Mouse (Mus musculus) liver, embryonic 14.5 days (tissue): ENCODE data around the gene Heyl. TPM values are rescaled to one million over a fixed set of nuclear protein-coding genes. Genes with fewer than 3 reads are reported as not detected.

Experiments used
- ATAC-seq: fragments of 200-750 bp; cut with Nextera tagmentation; 2 replicates; pipeline ENCODE4 v1.8.0; 2017; ENCODE audit warnings: moderate number of reproducible peaks, mild to moderate bottlenecking, moderate library complexity; ENCODE audit not compliant: insufficient read depth
- DNase-seq, 3 experiments: peaks; one replicate each; pipeline ENCODE4 v3.0.0-alpha.2; 2012 to 2013; ENCODE audit warnings: low read depth in 3 of 3, low spot score in 3 of 3
- H3K27ac ChIP-seq: fragments of 300-500 bp; sonication (generic); 2 replicates; pipeline ENCODE4 v1.5.1; 2014; ENCODE audit warnings: moderate library complexity, mild to moderate bottlenecking, control low read depth, inconsistent platforms
- H3K27me3 ChIP-seq: fragments of 300-500 bp; sonication (generic); 2 replicates; pipeline ENCODE4 v1.6.1; 2014; ENCODE audit warnings: mild to moderate bottlenecking, low read length, moderate library complexity; ENCODE audit not compliant: control insufficient read depth, insufficient read depth
- H3K36me3 ChIP-seq: fragments of 300-500 bp; sonication (generic); replicated peaks from 2 replicates; pipeline ENCODE4 v1.6.1; 2014; ENCODE audit warnings: low read depth; ENCODE audit not compliant: control insufficient read depth, insufficient read depth
- H3K4me1 ChIP-seq, 2 experiments: fragments of 200-500 bp in 1 of 2; fragments of 300-500 bp in 1 of 2; sonication (generic) in 1 of 2; replicated peaks; 2 replicates each; pipeline ENCODE4 v1.6.1; 2012 to 2014; ENCODE audit warnings: antibody characterized with exemption in 1 of 2, inconsistent platforms in 1 of 2, low read length in 1 of 2; ENCODE audit not compliant: control insufficient read depth in 2 of 2, insufficient read depth in 2 of 2
- H3K4me2 ChIP-seq: fragments of 300-500 bp; sonication (generic); 2 replicates; pipeline ENCODE4 v1.6.1; 2014; ENCODE audit warnings: low read depth, mild to moderate bottlenecking, control low read depth, moderate library complexity
- H3K4me3 ChIP-seq, 2 experiments: fragments of 200-500 bp in 1 of 2; fragments of 300-500 bp in 1 of 2; sonication (generic) in 1 of 2; 2 replicates each; pipeline ENCODE4 v1.5.1; 2012 to 2014; ENCODE audit warnings: low read depth in 2 of 2, low read length in 2 of 2, mild to moderate bottlenecking in 2 of 2, control low read depth in 1 of 2, inconsistent platforms in 1 of 2, moderate library complexity in 1 of 2; ENCODE audit not compliant: insufficient read depth in 1 of 2
- H3K9ac ChIP-seq: fragments of 300-500 bp; sonication (generic); replicated peaks from 2 replicates; pipeline ENCODE4 v1.6.1; 2014; ENCODE audit warnings: mild to moderate bottlenecking, control low read depth, moderate library complexity
- H3K9me3 ChIP-seq: fragments of 300-500 bp; sonication (generic); 2 replicates; pipeline ENCODE4 v1.6.1; 2016; ENCODE audit warnings: low read length, mixed read lengths; ENCODE audit not compliant: control insufficient read depth
- CTCF ChIP-seq: IDR thresholded peaks from 2 replicates; pipeline ENCODE4 v1.5.1; 2016; ENCODE audit warnings: antibody characterized with exemption, low read depth, control low read depth
- EP300 ChIP-seq: IDR thresholded peaks from 2 replicates; pipeline ENCODE4 v1.6.1; 2016; ENCODE audit warnings: antibody characterized with exemption, low read depth
- WGBS: fragments of 180-500 bp; shearing (Covaris S2); extraction: QIAGEN DNeasy Blood & Tissue Kit; methylation state at CpG from one replicate; pipeline ENCODE4 v1.1.7; 2014; ENCODE audit not compliant: insufficient replicate concordance; 5-methylcytosine and 5-hydroxymethylcytosine counted together
- polyA plus RNA-seq, 2 experiments: library from polyadenylated mRNA; depleted of rRNA in 1 of 2; stranded (reverse) in 1 of 2; unstranded in 1 of 2; fragments of >200 nt; fragmentation: Nextera tagmentation in 1 of 2; extraction: Ambion mirVana in 1 of 2; gene quantifications; 2 replicates each; pipeline versions ENCODE4 v1.2.1 to v1.2.3; 2012 to 2014

Heyl gene
- polyA plus RNA-seq, 2 experiments: 0.42 to 0.46 TPM

- H3K9ac ChIP-seq: no peak overlapping the region
- H3K4me1 ChIP-seq: 0 out of 4 replicates have a peak, but pooled peaks cover 0 to 2% of the 10 kb centered on the region in 2 experiments
- 57% methylated on average over 6 of the region's 6 CpGs for WGBS
- DNase-seq (no peak), ATAC-seq (no peak)
- H3K27me3 ChIP-seq: peaks cover 50% of the 10 kb centered on the region
- H3K27ac ChIP-seq: no peak overlapping the region
- no peak overlapping the region for H3K4me2 ChIP-seq
- H3K36me3 ChIP-seq: no peaks in the 10 kb centered on the region
- no peak overlapping the region for H3K4me3 ChIP-seq
- TF ChIP-seq CTCF: no peak
- TF ChIP-seq EP300: no peak
- no peaks in the 10 kb centered on the region for H3K9me3 ChIP-seq
Observed at GRCm38 (mm10) chr4:123237386-123238266, 4.3 kb downstream of the Heyl start.

GRCm38 (mm10) chr4:123239361-123240203 lies 6.2 kb downstream of the Heyl start:
- H3K4me1 ChIP-seq: 0 out of 4 replicates have a peak, but pooled peaks cover 0 to 2% of the 10 kb centered on the region in 2 experiments
- H3K4me2 ChIP-seq: no peak overlapping the region; the same call in 1 of the 2 replicates
- no peak overlapping the region for H3K27ac ChIP-seq
- TF ChIP-seq CTCF (no peak), EP300 (no peak)
- H3K9me3 ChIP-seq: no peaks in the 10 kb centered on the region
- no peak overlapping the region for H3K9ac ChIP-seq
- ATAC-seq (no peak), DNase-seq (no peak)
- 10% methylated on average over 58 of the region's 58 CpGs for WGBS
- H3K36me3 ChIP-seq: no peaks in the 10 kb centered on the region
- H3K27me3 ChIP-seq: peaks cover 38% of the 10 kb centered on the region
- peak overlapping the region in 1 of 2 experiments; percentile 10; a peak in 1 of 4 replicates for H3K4me3 ChIP-seq

- ATAC-seq (no peak), DNase-seq (no peak)
- no peaks in the 10 kb centered on the region for H3K9me3 ChIP-seq
- no peak for TF ChIP-seq EP300
- TF ChIP-seq CTCF: no peak
- H3K9ac ChIP-seq: no peak overlapping the region
- no peak overlapping the region for H3K4me2 ChIP-seq
- H3K27ac ChIP-seq: no peak overlapping the region
- 69% methylated on average over 7 of the region's 7 CpGs for WGBS
- H3K4me1 ChIP-seq: no peaks in the 10 kb centered on the region
- peaks cover 3% of the 10 kb centered on the region; the same call in 1 of the 2 replicates for H3K27me3 ChIP-seq
- no peak overlapping the region for H3K4me3 ChIP-seq
- H3K36me3 ChIP-seq: no peaks in the 10 kb centered on the region
Observed at GRCm38 (mm10) chr4:123246221-123246620, 12.9 kb downstream of the Heyl start.

- no peak overlapping the region for H3K27ac ChIP-seq
- H3K9me3 ChIP-seq: no peaks in the 10 kb centered on the region
Observed at GRCm38 (mm10) chr4:123246651-123247050, 13.3 kb downstream of the Heyl start.

More at GRCm38 (mm10) chr4:123246651-123247050, 13.3 kb downstream of the Heyl start:
- H3K27me3 ChIP-seq: peaks cover 3% of the 10 kb centered on the region; the same call in 1 of the 2 replicates
- no peak overlapping the region for H3K9ac ChIP-seq
- H3K4me2 ChIP-seq: no peak overlapping the region
- DNase-seq (no peak), ATAC-seq (no peak)
- no peaks in the 10 kb centered on the region for H3K4me1 ChIP-seq
- WGBS: 69% methylated on average over 5 of the region's 5 CpGs
- no peak overlapping the region for H3K4me3 ChIP-seq
- H3K36me3 ChIP-seq: no peaks in the 10 kb centered on the region
- TF ChIP-seq CTCF: no peak
- no peak for TF ChIP-seq EP300
